Mouse (Mus musculus) lung, postnatal 0 days (tissue): ENCODE data around the gene Fez2.

Experiments
- CTCF ChIP-seq: IDR thresholded peaks from 2 replicates; pipeline ENCODE4 v1.5.1; 2016; ENCODE audit warnings: antibody characterized with exemption, mild to moderate bottlenecking
- EP300 ChIP-seq: IDR thresholded peaks from 2 replicates; pipeline ENCODE4 v1.6.1; 2016; ENCODE audit warnings: antibody characterized with exemption, mild to moderate bottlenecking, control low read depth

DNA sequence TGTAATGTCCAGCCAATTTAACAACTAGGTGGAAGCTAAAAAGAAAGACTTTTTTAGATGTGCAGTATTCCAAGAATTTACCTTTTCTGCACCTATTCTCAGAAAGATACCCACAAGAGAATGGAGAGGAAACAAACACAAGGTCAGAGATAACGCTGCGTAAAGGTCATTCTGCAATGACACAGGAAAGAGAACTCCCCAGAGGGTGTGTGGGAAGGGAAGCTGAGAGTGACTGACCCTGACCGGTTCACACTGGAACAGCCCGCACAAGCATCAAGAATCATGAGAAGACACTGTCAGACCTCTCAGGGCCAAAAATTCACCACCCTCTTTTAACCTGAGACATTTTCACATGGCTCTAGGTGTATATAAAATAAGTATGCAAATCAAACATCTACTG lies 10.4 kb downstream of the Fez2 start:
- TF ChIP-seq CTCF (no peak), EP300 (no peak)
